Mouse (Mus musculus) hindbrain, embryonic 11.5 days (tissue): ENCODE measurements around the gene Bex1. TPM values are rescaled to one million over a fixed set of nuclear protein-coding genes. Genes with fewer than 3 reads are reported as not detected.
A peak's percentile ranks its signal among the peaks of the same experiment; 100 is the strongest.
"Not testable (repeated sequence)": the region's sequence is repeated elsewhere in the genome, so short reads cannot be mapped to it uniquely, and the experiment has no call there.

ENCODE experiments used
- ATAC-seq: fragments of 200-750 bp; cut with Nextera tagmentation; 2 replicates; pipeline ENCODE4 v1.8.0; 2017; ENCODE audit warnings: mild to moderate bottlenecking, moderate TSS enrichment, moderate library complexity; ENCODE audit not compliant: low FRiP score
- DNase-seq: peaks from one replicate; pipeline ENCODE4 v3.0.0-alpha.2; 2015; ENCODE audit warnings: low spot score
- H3K27ac ChIP-seq: fragments of 300-500 bp; sonication (generic); 2 replicates; pipeline ENCODE4 v1.5.1; 2014; ENCODE audit warnings: mild to moderate bottlenecking, low read depth, low read length
- H3K27me3 ChIP-seq: fragments of 300-500 bp; sonication (generic); 2 replicates; pipeline ENCODE4 v1.6.1; 2014; ENCODE audit warnings: mild to moderate bottlenecking, low read length, moderate library complexity, mixed read lengths; ENCODE audit not compliant: control insufficient read depth, insufficient read depth
- H3K36me3 ChIP-seq: fragments of 300-500 bp; sonication (generic); 2 replicates; pipeline ENCODE4 v1.6.1; 2014; ENCODE audit warnings: mild to moderate bottlenecking, low read length, moderate library complexity, mixed read lengths; ENCODE audit not compliant: control insufficient read depth, insufficient read depth
- H3K4me1 ChIP-seq: fragments of 300-500 bp; sonication (generic); replicated peaks from 2 replicates; pipeline ENCODE4 v1.6.1; 2014; ENCODE audit warnings: low read length, mixed read lengths; ENCODE audit not compliant: control insufficient read depth, insufficient read depth
- H3K4me2 ChIP-seq: fragments of 300-500 bp; sonication (generic); replicated peaks from 2 replicates; pipeline ENCODE4 v1.6.1; 2014; ENCODE audit warnings: mild to moderate bottlenecking, low read depth, low read length
- H3K4me3 ChIP-seq: fragments of 300-500 bp; sonication (generic); 2 replicates; pipeline ENCODE4 v1.5.1; 2014; ENCODE audit warnings: low read depth, low read length
- H3K9ac ChIP-seq: fragments of 300-500 bp; sonication (generic); 2 replicates; pipeline ENCODE4 v1.6.1; 2014; ENCODE audit warnings: low read depth, low read length
- H3K9me3 ChIP-seq: fragments of 300-500 bp; sonication (generic); 2 replicates; pipeline ENCODE4 v1.6.1; 2016; ENCODE audit warnings: low read length; ENCODE audit not compliant: control insufficient read depth
- WGBS: fragments of 180-500 bp; shearing (Covaris S2); extraction: QIAGEN DNeasy Blood & Tissue Kit; methylation state at CpG from one replicate; pipeline ENCODE4 v1.1.7; 2014; 5-methylcytosine and 5-hydroxymethylcytosine counted together
- polyA plus RNA-seq: library from polyadenylated mRNA; unstranded; fragments of >200 nt; fragmentation: Nextera tagmentation; extraction: Ambion mirVana; gene quantifications from 2 replicates; pipeline ENCODE4 v1.2.1, GENCODE M21; 2014

Gene Bex1
- polyA plus RNA-seq: 99.1 and 107 TPM in 2 replicates

- DNase-seq (peak; percentile 5), ATAC-seq (peak; percentile 94)
- not testable (repeated sequence) for H3K27ac ChIP-seq, H3K9me3 ChIP-seq, H3K9ac ChIP-seq, H3K4me1 ChIP-seq, H3K36me3 ChIP-seq, H3K27me3 ChIP-seq
- WGBS: 30% methylated on average over 12 of the region's 67 CpGs
- H3K4me2 ChIP-seq: peak within 1 kb of the TSS; percentile 33
- peak within 1 kb of the TSS; percentile 38 for H3K4me3 ChIP-seq
Observed at GRCm38 (mm10) chrX:136214729-136215677, at the start of gene Bex1, which contains the start of gene Tceal7. Gene Bex1 (minus strand): TSS chrX:136215513. Gene Tceal7 (plus strand): TSS chrX:136214779.

- no peaks in the 10 kb centered on the region for H3K36me3 ChIP-seq
- no peak overlapping the region for H3K4me2 ChIP-seq
- no peaks in the 10 kb centered on the region for H3K9me3 ChIP-seq
- no peaks in the 10 kb centered on the region for H3K4me1 ChIP-seq
- no peak overlapping the region for H3K4me3 ChIP-seq
- DNase-seq (no peak), ATAC-seq (no peak)
- no peaks in the 10 kb centered on the region for H3K27me3 ChIP-seq
- H3K27ac ChIP-seq: no peak overlapping the region
- WGBS: 65% methylated on average over 6 of the region's 6 CpGs
- H3K9ac ChIP-seq: no peak overlapping the region
Observed at GRCm38 (mm10) chrX:136252023-136252729, 36.9 kb upstream of the Bex1 start.

GRCm38 (mm10) chrX:136249671-136250070, 34.4 kb upstream of the Bex1 start:
- no peaks in the 10 kb centered on the region for H3K27me3 ChIP-seq
- no peaks in the 10 kb centered on the region for H3K36me3 ChIP-seq
- WGBS: 85% methylated on average over 7 of the region's 7 CpGs
- DNase-seq (no peak), ATAC-seq (no peak)
- no peaks in the 10 kb centered on the region for H3K4me1 ChIP-seq
- no peak overlapping the region for H3K4me3 ChIP-seq
- H3K27ac ChIP-seq: no peak overlapping the region
- no peak overlapping the region for H3K4me2 ChIP-seq
- no peak overlapping the region for H3K9ac ChIP-seq
- no peaks in the 10 kb centered on the region for H3K9me3 ChIP-seq

- no peak overlapping the region for H3K27ac ChIP-seq
- no peak overlapping the region for H3K9ac ChIP-seq
- no peak overlapping the region for H3K4me3 ChIP-seq
- no peaks in the 10 kb centered on the region for H3K9me3 ChIP-seq
- H3K27me3 ChIP-seq: no peaks in the 10 kb centered on the region
- H3K36me3 ChIP-seq: no peaks in the 10 kb centered on the region
- DNase-seq: no peak
- no peak for ATAC-seq
- WGBS: 86% methylated on average over 6 of the region's 6 CpGs
- H3K4me2 ChIP-seq: no peak overlapping the region
- no peaks in the 10 kb centered on the region for H3K4me1 ChIP-seq
Observed at GRCm38 (mm10) chrX:136248811-136249210, 33.5 kb upstream of the Bex1 start.

GRCm38 (mm10) chrX:136245521-136246071, 30.3 kb upstream of the Bex1 start:
- Histone ChIP-seq H3K9me3 (no peaks in the 10 kb centered on the region), H3K4me1 (no peaks in the 10 kb centered on the region), H3K9ac (peak overlapping the region; percentile 72), H3K36me3 (no peaks in the 10 kb centered on the region), H3K4me2 (peak overlapping the region; percentile 42), H3K27ac (0 out of 2 replicates have a peak overlapping the region, but pooled peaks have one; percentile 3), H3K27me3 (no peaks in the 10 kb centered on the region), H3K4me3 (peak overlapping the region; percentile 55)
- WGBS: 14% methylated on average over 13 of the region's 15 CpGs
- ATAC-seq: peak; percentile 82
- DNase-seq: peak; percentile 37

- WGBS: 18% methylated on average over 20 of the region's 20 CpGs
- ATAC-seq: peak; percentile 96
Observed at GRCm38 (mm10) chrX:136244574-136245229, 29.4 kb upstream of the Bex1 start, which contains the start of gene Tceal9. Gene Tceal9 (plus strand): TSS chrX:136245079.

GRCm38 (mm10) chrX:136243181-136243580, 27.9 kb upstream of the Bex1 start:
- Histone ChIP-seq H3K9me3 (no peaks in the 10 kb centered on the region), H3K9ac (no peak overlapping the region), H3K4me1 (no peaks in the 10 kb centered on the region), H3K36me3 (no peaks in the 10 kb centered on the region), H3K4me2 (no peak overlapping the region), H3K27ac (no peak overlapping the region), H3K4me3 (no peak overlapping the region), H3K27me3 (no peaks in the 10 kb centered on the region)
- 80% methylated on average over 2 of the region's 2 CpGs for WGBS
- ATAC-seq: no peak
- no peak for DNase-seq

More at GRCm38 (mm10) chrX:136244574-136245229, 29.4 kb upstream of the Bex1 start, which contains the start of gene Tceal9:
- Histone ChIP-seq H3K4me2 (peak within 1 kb of the TSS; percentile 42), H3K4me3 (peak within 1 kb of the TSS; percentile 55), H3K9ac (peak within 1 kb of the TSS; percentile 72), H3K4me1 (no peaks in the 10 kb centered on the region), H3K36me3 (no peaks in the 10 kb centered on the region), H3K9me3 (no peaks in the 10 kb centered on the region), H3K27ac (0 out of 2 replicates have a peak within 1 kb of the TSS, but pooled peaks have one; percentile 3), H3K27me3 (no peaks in the 10 kb centered on the region)
- peak; percentile 83 for DNase-seq

GRCm38 (mm10) chrX:136238118-136238517, 22.8 kb upstream of the Bex1 start:
- Histone ChIP-seq H3K4me2 (no peak overlapping the region), H3K4me1 (no peaks in the 10 kb centered on the region), H3K9me3 (no peaks in the 10 kb centered on the region), H3K4me3 (no peak overlapping the region), H3K36me3 (no peaks in the 10 kb centered on the region), H3K9ac (no peak overlapping the region), H3K27ac (no peak overlapping the region), H3K27me3 (no peaks in the 10 kb centered on the region)
- DNase-seq: peak; percentile 43
- ATAC-seq: no peak
- 46% methylated on average over 3 of the region's 3 CpGs for WGBS
